Mouse (Mus musculus): ENCODE results near the gene Slc12a1. TPM values are rescaled to one million over a fixed set of nuclear protein-coding genes. Genes with fewer than 3 reads are reported as not detected.

The Slc12a1 gene
- total RNA-seq, 2 experiments from 2014 or later = 0.07 TPM; not detected in 1

GRCm38 (mm10) chr2:125252275-125252674 is 100.0 kb downstream of the Slc12a1 start:
- DNase-seq (ENCODE audit: extremely low spot score in 1 of 2, low spot score in 1 of 2) = peak in 1 of 2 experiments; percentile 56

- no peak for DNase-seq (ENCODE audit: extremely low spot score in 1 of 2, low spot score in 1 of 2)
These were observed 101.4 kb downstream of the Slc12a1 start for GRCm38 (mm10) chr2:125253699-125254098.

GRCm38 (mm10) chr2:125254630-125255029 is 102.3 kb downstream of the Slc12a1 start:
- DNase-seq (ENCODE audit: extremely low spot score in 1 of 2, low spot score in 1 of 2) = no peak

GRCm38 (mm10) chr2:125255886-125256285 is 103.6 kb downstream of the Slc12a1 start:
- no peak for DNase-seq (ENCODE audit: extremely low spot score in 1 of 2, low spot score in 1 of 2)

GRCm38 (mm10) chr2:125259230-125260120 is 107.2 kb downstream of the Slc12a1 start:
- DNase-seq (ENCODE audit: extremely low spot score in 1 of 2, low spot score in 1 of 2) = no peak

GRCm38 (mm10) chr2:125260326-125260725 is 108.0 kb downstream of the Slc12a1 start:
- DNase-seq (ENCODE audit: extremely low spot score in 1 of 2, low spot score in 1 of 2) = no peak

GRCm38 (mm10) chr2:125263056-125263455 is 110.8 kb downstream of the Slc12a1 start:
- DNase-seq (ENCODE audit: extremely low spot score in 1 of 2, low spot score in 1 of 2) = peak; percentile 8 to 17

GRCm38 (mm10) chr2:125263753-125264152 is 111.4 kb downstream of the Slc12a1 start:
- DNase-seq (ENCODE audit: extremely low spot score in 1 of 2, low spot score in 1 of 2) = no peak

- no peak for DNase-seq (ENCODE audit: extremely low spot score in 1 of 2, low spot score in 1 of 2)
These were observed 116.6 kb downstream of the Slc12a1 start for GRCm38 (mm10) chr2:125268876-125269275.

- no peak for DNase-seq (ENCODE audit: extremely low spot score in 1 of 2, low spot score in 1 of 2)
These were observed 123.3 kb downstream of the Slc12a1 start for GRCm38 (mm10) chr2:125275617-125276016.

GRCm38 (mm10) chr2:125276692-125277091 is 124.4 kb downstream of the Slc12a1 start:
- no peak for DNase-seq (ENCODE audit: extremely low spot score in 1 of 2, low spot score in 1 of 2)

GRCm38 (mm10) chr2:125278474-125278873 is 126.2 kb downstream of the Slc12a1 start:
- DNase-seq (ENCODE audit: extremely low spot score in 1 of 2, low spot score in 1 of 2) = no peak

Other genes starting within 250 kb of the Slc12a1 start
- gene Slc24a5, start 84.4 kb upstream of the Slc12a1 start, total RNA-seq (2021) = 1 to 10 TPM in 1 of 2 experiments, under 1 TPM in 1; 0.23 to 1.1 TPM
- 100 to 1,000 TPM in 1 of 2 experiments, 10 to 100 TPM in 1; 99.2 to 116 TPM for gene Myef2, start 28.8 kb upstream of the Slc12a1 start, total RNA-seq (2021)
- gene Ctxn2, start 15.8 kb upstream of the Slc12a1 start, total RNA-seq (2021) = 10 to 100 TPM; 12.5 to 13.7 TPM
- 10 to 100 TPM; 25.9 to 34.0 TPM for gene Dut, start 94.7 kb downstream of the Slc12a1 start, total RNA-seq (2021)

Measured in layer of hippocampus, postnatal 25 days (tissue).